Comparison of ENCODE assay signal across 15 mouse cellular contexts in the genomic region with DNA sequence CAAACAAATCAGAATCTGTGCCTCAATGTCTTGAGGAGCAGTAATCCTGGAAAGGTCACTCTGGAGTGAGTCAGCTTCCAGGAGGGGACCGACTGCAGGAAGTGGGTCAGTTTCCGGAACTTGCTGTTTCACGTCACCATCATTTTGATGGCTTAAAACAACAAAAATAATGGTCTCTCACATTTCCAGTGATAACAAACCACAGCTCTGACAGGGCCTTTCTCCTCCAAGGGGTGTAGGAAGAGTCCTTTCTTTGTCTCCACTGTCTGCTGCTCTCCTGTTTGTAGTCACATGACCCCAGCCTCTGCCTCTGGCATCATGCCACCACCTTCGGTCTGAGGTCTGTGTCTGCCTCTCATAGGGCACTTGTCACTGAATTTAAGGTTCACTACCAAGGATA.
DNase-seq lines count a peak whose midpoint lies in the region; ATAC-seq and TF ChIP-seq lines count a peak whose summit lies in the region.
"Had no signal": no experiment of that assay in that cellular context is flagged by ENCODE, and none has a peak within 500 bp of the region (broad histone marks: within the 10 kb centered on the region; RNA-seq: fewer than 3 reads in every experiment).

No protein-coding gene starts in this region.

- H3K27ac ChIP-seq in heart, embryonic 14.5 days (replicated peaks in 1 of 2; ENCODE audit: control insufficient read depth in 1 of 2, insufficient read depth in 1 of 2, low read depth in 2 of 2, low read length in 2 of 2) = 0 out of 4 replicates have a peak overlapping the region, but pooled peaks have one; percentile 0 to 9
- H3K27ac ChIP-seq: hindbrain, embryonic 12.5 days; intestine, embryonic 15.5 days; macrophage; midbrain, embryonic 13.5 days had no signal

- no peak for TF ChIP-seq CTCF in brain, embryonic 14.5 days (IDR thresholded peaks at IDR 0.05; ENCODE audit: borderline replicate concordance, extremely low read depth, insufficient read depth, insufficient read length)

- H3K9ac ChIP-seq in heart, embryonic 14.5 days (ENCODE audit: low read length) = no peak overlapping the region
- H3K9ac ChIP-seq: hindbrain, embryonic 12.5 days; intestine, embryonic 15.5 days; lung, embryonic 14.5 days; midbrain, embryonic 13.5 days had no signal

- TF ChIP-seq POLR2A in brain, embryonic 14.5 days (IDR thresholded peaks at IDR 0.05; ENCODE audit: borderline replicate concordance, extremely low read depth, insufficient read depth, insufficient read length, poor library complexity, severe bottlenecking) = no peak

- H3K27me3 ChIP-seq in heart, embryonic 14.5 days (ENCODE audit: control insufficient read depth, insufficient read depth, low read length) = no peaks in the 10 kb centered on the region
- H3K27me3 ChIP-seq: hindbrain, embryonic 12.5 days; intestine, embryonic 15.5 days; midbrain, embryonic 13.5 days had no signal

- WGBS in heart, embryonic 14.5 days = 24% methylated on average over 4 of the region's 4 CpGs

- peaks cover 5 to 10% of the 10 kb centered on the region in 2 experiments; a peak in 3 of 4 replicates for H3K4me1 ChIP-seq in heart, embryonic 14.5 days (ENCODE audit: control insufficient read depth in 2 of 2, insufficient read depth in 2 of 2, low read length in 2 of 2)
- H3K4me1 ChIP-seq: hindbrain, embryonic 12.5 days; intestine, embryonic 15.5 days; midbrain, embryonic 13.5 days had no signal

- H3K4me3 ChIP-seq in heart, embryonic 14.5 days (ENCODE audit: control insufficient read depth in 1 of 2, insufficient read depth in 1 of 2, low read depth in 1 of 2, low read length in 2 of 2) = no peak overlapping the region
- H3K4me3 ChIP-seq: hindbrain, embryonic 12.5 days; intestine, embryonic 15.5 days; midbrain, embryonic 13.5 days had no signal

- DNase-seq in cerebellum, postnatal 14 days = peak; percentile 34 to 44
- no peak for DNase-seq in cerebellum, postnatal 4 days (ENCODE audit: low spot score in 2 of 2)
- DNase-seq in heart, postnatal 25 days (ENCODE audit: low spot score) = no peak
- DNase-seq in kidney, postnatal 36 days = peak; percentile 9 to 14
- DNase-seq in kidney, adult 8-10 months = no peak
- DNase-seq in brain, embryonic 14.5 days (ENCODE audit: low read depth) = peak; percentile 20
- DNase-seq in right cerebral cortex, postnatal 14 days = no peak
- DNase-seq: cerebellum, adult 8-10 months; thymus, postnatal 4 days had no signal

- H3K36me3 ChIP-seq in heart, embryonic 14.5 days (ENCODE audit: control insufficient read depth, insufficient read depth, low read length) = no peaks in the 10 kb centered on the region
- H3K36me3 ChIP-seq: hindbrain, embryonic 12.5 days; intestine, embryonic 15.5 days; midbrain, embryonic 13.5 days had no signal

- no peaks in the 10 kb centered on the region for H3K9me3 ChIP-seq in heart, embryonic 14.5 days (ENCODE audit: control insufficient read depth, low read length)
- H3K9me3 ChIP-seq: hindbrain, embryonic 12.5 days; intestine, embryonic 15.5 days; midbrain, embryonic 13.5 days had no signal

- no peak for ATAC-seq in heart, embryonic 14.5 days (ENCODE audit: insufficient number of reproducible peaks, insufficient read depth, low FRiP score, low read depth)
- ATAC-seq: intestine, embryonic 15.5 days; midbrain, embryonic 13.5 days had no signal

- intact Hi-C loops in heart, postnatal 25 days (cut with DNase I) = no loop called here

- peak overlapping the region; percentile 25 for H3K4me2 ChIP-seq in heart, embryonic 14.5 days (ENCODE audit: low read length)
- H3K4me2 ChIP-seq: hindbrain, embryonic 12.5 days; intestine, embryonic 15.5 days; lung, embryonic 14.5 days; midbrain, embryonic 13.5 days had no signal

Comparison
In these comparisons a context has a peak if more than half of its experiments do, and no peak if none do; other contexts are left out.
1. DNase-seq: peak in cerebellum, postnatal 14 days (2 of 2), kidney, postnatal 36 days (2 of 2) and brain, embryonic 14.5 days (single experiment); none in cerebellum, postnatal 4 days (0 of 2), heart, postnatal 25 days (single experiment), kidney, adult 8-10 months (0 of 2) and right cerebral cortex, postnatal 14 days (single experiment).